In the genomic region with DNA sequence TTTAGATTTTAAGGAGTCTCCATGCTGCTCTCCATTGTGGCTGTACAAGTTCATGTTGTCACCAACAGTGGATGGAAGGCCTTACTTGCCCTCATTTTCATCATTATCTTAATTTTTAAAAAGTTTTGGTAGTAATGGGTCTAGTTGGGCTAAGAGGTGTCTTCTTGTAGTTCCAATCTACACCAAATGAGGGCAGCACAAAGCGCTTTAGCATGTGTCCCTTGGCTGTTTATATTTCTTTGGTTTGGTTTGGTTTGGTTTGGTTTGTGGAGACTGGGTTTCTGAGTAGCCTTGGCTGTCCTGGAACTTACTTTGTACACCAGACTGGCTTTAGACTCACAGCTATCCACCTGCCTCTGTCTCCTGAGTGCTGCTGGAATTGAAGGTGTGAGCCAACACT, we compare ENCODE assay signal across 16 mouse cellular contexts.
A peak's percentile ranks its signal among the peaks of the same experiment; 100 is the strongest.
DNase-seq lines count a peak whose midpoint lies in the region; ATAC-seq and TF ChIP-seq lines count a peak whose summit lies in the region.
"Had no signal": no experiment of that assay in that cellular context is flagged by ENCODE, and none has a peak within 500 bp of the region (broad histone marks: within the 10 kb centered on the region; RNA-seq: fewer than 3 reads in every experiment).

No protein-coding gene starts in this region.

- 0 out of 2 replicates have a peak, but pooled peaks cover 13% of the 10 kb centered on the region for H3K4me1 ChIP-seq in hindbrain, embryonic 14.5 days (replicated peaks; ENCODE audit: control insufficient read depth, insufficient read depth, low read length)
- H3K4me1 ChIP-seq in hindbrain, embryonic 11.5 days (replicated peaks; ENCODE audit: control insufficient read depth, insufficient read depth, low read length): no peaks in the 10 kb centered on the region
- H3K4me1 ChIP-seq in ES-E14 (ENCODE audit: control insufficient read depth in 2 of 2, insufficient read depth in 2 of 2, low read length in 2 of 2, poor library complexity in 1 of 2): no peaks in the 10 kb centered on the region
- H3K4me1 ChIP-seq: neural tube, embryonic 12.5 days had no signal

- H3K9ac ChIP-seq in hindbrain, embryonic 14.5 days: no peak overlapping the region
- no peak overlapping the region for H3K9ac ChIP-seq in hindbrain, embryonic 11.5 days (ENCODE audit: low read depth, low read length)
- no peak overlapping the region for H3K9ac ChIP-seq in ES-E14 (ENCODE audit: insufficient read depth, low read depth, low read length, poor library complexity, severe bottlenecking)
- H3K9ac ChIP-seq: heart, embryonic 13.5 days; hindbrain, embryonic 12.5 days; liver, embryonic 15.5 days; midbrain, embryonic 12.5 days; neural tube, embryonic 12.5 days had no signal

- no peaks in the 10 kb centered on the region for H3K9me3 ChIP-seq in hindbrain, embryonic 14.5 days (ENCODE audit: control insufficient read depth, low read length)
- H3K9me3 ChIP-seq in hindbrain, embryonic 11.5 days (ENCODE audit: control insufficient read depth, low read length): no peaks in the 10 kb centered on the region
- H3K9me3 ChIP-seq in ES-E14 (ENCODE audit: control insufficient read depth, insufficient read depth, low read depth, low read length): no peaks in the 10 kb centered on the region
- H3K9me3 ChIP-seq: heart, embryonic 13.5 days; hindbrain, embryonic 12.5 days; liver, embryonic 15.5 days; midbrain, embryonic 12.5 days; neural tube, embryonic 12.5 days had no signal

- H3K4me3 ChIP-seq in hindbrain, embryonic 14.5 days (replicated peaks; ENCODE audit: low read length): no peak overlapping the region
- no peak overlapping the region for H3K4me3 ChIP-seq in hindbrain, embryonic 11.5 days (ENCODE audit: low read depth, low read length)
- peak overlapping the region in 1 of 2 experiments; percentile 41; a peak in 2 of 4 replicates for H3K4me3 ChIP-seq in ES-E14 (ENCODE audit: insufficient read depth in 1 of 2, low read depth in 1 of 2, low read length in 2 of 2, poor library complexity in 1 of 2, severe bottlenecking in 1 of 2)
- H3K4me3 ChIP-seq: heart, embryonic 13.5 days; hindbrain, embryonic 12.5 days; liver, embryonic 15.5 days; midbrain, embryonic 12.5 days; neural tube, embryonic 12.5 days had no signal

- ATAC-seq in hindbrain, embryonic 14.5 days (ENCODE audit: low FRiP score): no peak
- ATAC-seq in hindbrain, embryonic 11.5 days (ENCODE audit: low FRiP score): no peak

- in situ Hi-C loops in ES-E14 (cut with MboI; ENCODE audit: low sequenced_read_pairs in 2 of 2, unreplicated experiment in 2 of 2): no loop called here

- no peak overlapping the region for H3K4me2 ChIP-seq in hindbrain, embryonic 14.5 days (replicated peaks)
- H3K4me2 ChIP-seq in hindbrain, embryonic 11.5 days (replicated peaks; ENCODE audit: low read depth, low read length): no peak overlapping the region
- H3K4me2 ChIP-seq: heart, embryonic 13.5 days; hindbrain, embryonic 12.5 days; liver, embryonic 15.5 days; midbrain, embryonic 12.5 days; neural tube, embryonic 12.5 days had no signal

- 72% methylated on average over 1 of the region's 1 CpGs for WGBS in hindbrain, embryonic 14.5 days
- WGBS in hindbrain, embryonic 11.5 days: 82% methylated on average over 1 of the region's 1 CpGs

- H3K36me3 ChIP-seq in hindbrain, embryonic 14.5 days (replicated peaks; ENCODE audit: control insufficient read depth, insufficient read depth): no peaks in the 10 kb centered on the region
- no peaks in the 10 kb centered on the region for H3K36me3 ChIP-seq in hindbrain, embryonic 11.5 days (ENCODE audit: control insufficient read depth, insufficient read depth, low read length)
- no peaks in the 10 kb centered on the region for H3K36me3 ChIP-seq in ES-E14 (ENCODE audit: control insufficient read depth, insufficient read depth, low read length, poor library complexity, severe bottlenecking)
- H3K36me3 ChIP-seq in splenic B cell, adult 2 months (ENCODE audit: control insufficient read depth, insufficient read depth, low read length, poor library complexity, severe bottlenecking): no peaks in the 10 kb centered on the region
- H3K36me3 ChIP-seq: heart, embryonic 13.5 days; hindbrain, embryonic 12.5 days; liver, embryonic 15.5 days; midbrain, embryonic 12.5 days; neural tube, embryonic 12.5 days had no signal

- no peaks in the 10 kb centered on the region for H3K27me3 ChIP-seq in hindbrain, embryonic 14.5 days (ENCODE audit: control insufficient read depth, insufficient read depth, low read length)
- H3K27me3 ChIP-seq in hindbrain, embryonic 11.5 days (ENCODE audit: control insufficient read depth, insufficient read depth, low read length): no peaks in the 10 kb centered on the region
- no peaks in the 10 kb centered on the region; the same call in 1 of the 2 replicates for H3K27me3 ChIP-seq in splenic B cell, adult 2 months (ENCODE audit: control insufficient read depth, insufficient read depth, low read length, poor library complexity, severe bottlenecking)
- H3K27me3 ChIP-seq: heart, embryonic 13.5 days; hindbrain, embryonic 12.5 days; liver, embryonic 15.5 days; midbrain, embryonic 12.5 days; neural tube, embryonic 12.5 days had no signal

- DNase-seq in hindbrain, embryonic 14.5 days (ENCODE audit: low spot score): peak; percentile 23
- DNase-seq in hindbrain, embryonic 11.5 days (ENCODE audit: low spot score): no peak
- DNase-seq in lung, postnatal 14 days: peak; percentile 28
- DNase-seq in lung, postnatal 4 days: no peak
- peak; percentile 43 for DNase-seq in ES-E14 (ENCODE audit: low read depth, low spot score)
- DNase-seq in splenic B cell, adult 2 months (ENCODE audit: low read depth, low spot score): peak; percentile 37
- DNase-seq in kidney, postnatal 10 days: no peak
- DNase-seq in layer of hippocampus, adult 11-12 months (ENCODE audit: low spot score): no peak
- DNase-seq: embryo, embryonic 11 days; kidney, postnatal 14 days; spleen, adult 18-20 months had no signal

- no peak overlapping the region for H3K27ac ChIP-seq in hindbrain, embryonic 14.5 days
- H3K27ac ChIP-seq in hindbrain, embryonic 11.5 days (ENCODE audit: low read depth, low read length): no peak overlapping the region
- H3K27ac ChIP-seq in ES-E14 (ENCODE audit: insufficient read depth, low read depth, low read length, poor library complexity, severe bottlenecking): no peak overlapping the region
- H3K27ac ChIP-seq: heart, embryonic 13.5 days; hindbrain, embryonic 12.5 days; liver, embryonic 15.5 days; midbrain, embryonic 12.5 days; neural tube, embryonic 12.5 days had no signal

TF ChIP-seq in ES-E14, 5 proteins besides CTCF, POLR2A, EP300 and RAD21:
- TF ChIP-seq ZNF384 (IDR thresholded peaks at IDR 0.05; ENCODE audit: low read depth, low read length) (no peak), MAFK (IDR thresholded peaks at IDR 0.05; ENCODE audit: insufficient read depth, low read depth, low read length) (no peak), CHD2 (IDR thresholded peaks at IDR 0.05; ENCODE audit: low read depth, low read length) (no peak), ZC3H11A (IDR thresholded peaks at IDR 0.05; ENCODE audit: borderline replicate concordance, low read depth, low read length) (no peak), HCFC1 (IDR thresholded peaks at IDR 0.05; ENCODE audit: borderline replicate concordance, insufficient read depth, low read length) (no peak)

Comparison
In these comparisons a context has a peak if more than half of its experiments do, and no peak if none do; other contexts are left out.
1. DNase-seq: peak in hindbrain, embryonic 14.5 days (single experiment), lung, postnatal 14 days (single experiment), ES-E14 (single experiment) and splenic B cell, adult 2 months (single experiment); none in hindbrain, embryonic 11.5 days (single experiment), lung, postnatal 4 days (0 of 2), kidney, postnatal 10 days (single experiment) and layer of hippocampus, adult 11-12 months (single experiment).